Mouse (Mus musculus): Measurements from ENCODE around the gene Serpinb8. TPM values are rescaled to one million over a fixed set of nuclear protein-coding genes. Genes with fewer than 3 reads are reported as not detected.

Serpinb8 gene
- polyA plus RNA-seq (2015; fragmentation: Nextera tagmentation; extraction: Ambion mirVana): 12.8 and 20.2 TPM in 2 replicates

- H3K27me3 ChIP-seq: no peaks in the 10 kb centered on the region
- peak within 1 kb of the TSS; percentile 26 for H3K4me3 ChIP-seq (replicated peaks)
- ATAC-seq (ENCODE audit: insufficient number of reproducible peaks, low FRiP score, low TSS enrichment, low read depth): peak; percentile 70; the same call in 1 of the 2 replicates
- no peaks in the 10 kb centered on the region for H3K9me3 ChIP-seq (replicated peaks)
- no peak within 1 kb of the TSS for H3K9ac ChIP-seq
- peak within 1 kb of the TSS; percentile 83 for H3K27ac ChIP-seq (replicated peaks)
- WGBS: 35% methylated on average over 10 of the region's 10 CpGs
- H3K36me3 ChIP-seq: no peaks in the 10 kb centered on the region
- H3K4me2 ChIP-seq (replicated peaks): peak within 1 kb of the TSS; percentile 40
- H3K4me1 ChIP-seq: no peaks in the 10 kb centered on the region
Measured at GRCm38 (mm10) chr1:107589691-107590470, at the start of gene Serpinb8. TSS of gene Serpinb8 (plus strand) at chr1:107590006.

GRCm38 (mm10) chr1:107559494-107559893 is 30.3 kb upstream of the Serpinb8 start:
- 84% methylated on average over 3 of the region's 3 CpGs for whole genome bisulfite sequencing

GRCm38 (mm10) chr1:107562110-107562509 is 27.7 kb upstream of the Serpinb8 start:
- ATAC-seq (ENCODE audit: insufficient number of reproducible peaks, low FRiP score, low TSS enrichment, low read depth): no peak
- Histone ChIP-seq H3K27me3 (no peaks in the 10 kb centered on the region), H3K4me2 (replicated peaks) (no peak overlapping the region), H3K36me3 (no peaks in the 10 kb centered on the region), H3K9ac (no peak overlapping the region), H3K9me3 (replicated peaks) (no peaks in the 10 kb centered on the region), H3K27ac (replicated peaks) (no peak overlapping the region), H3K4me3 (replicated peaks) (no peak overlapping the region), H3K4me1 (no peaks in the 10 kb centered on the region)
- 75% methylated on average over 1 of the region's 1 CpGs for WGBS

More at GRCm38 (mm10) chr1:107559494-107559893, 30.3 kb upstream of the Serpinb8 start:
- no peak overlapping the region for H3K27ac ChIP-seq (replicated peaks)
- no peak overlapping the region for H3K9ac ChIP-seq
- no peak overlapping the region for H3K4me3 ChIP-seq (replicated peaks)
- H3K4me1 ChIP-seq: no peaks in the 10 kb centered on the region
- no peaks in the 10 kb centered on the region for H3K27me3 ChIP-seq
- H3K4me2 ChIP-seq (replicated peaks): no peak overlapping the region
- no peak for ATAC-seq (ENCODE audit: insufficient number of reproducible peaks, low FRiP score, low TSS enrichment, low read depth)
- no peaks in the 10 kb centered on the region for H3K9me3 ChIP-seq (replicated peaks)
- H3K36me3 ChIP-seq: no peaks in the 10 kb centered on the region

- no peaks in the 10 kb centered on the region for H3K9me3 ChIP-seq (replicated peaks)
- H3K4me3 ChIP-seq (replicated peaks): no peak overlapping the region
- no peak overlapping the region for H3K27ac ChIP-seq (replicated peaks)
- no peak overlapping the region for H3K9ac ChIP-seq
- no peaks in the 10 kb centered on the region for H3K27me3 ChIP-seq
- no peaks in the 10 kb centered on the region for H3K36me3 ChIP-seq
- no peak for ATAC-seq (ENCODE audit: insufficient number of reproducible peaks, low FRiP score, low TSS enrichment, low read depth)
- no peak overlapping the region for H3K4me2 ChIP-seq (replicated peaks)
- no peaks in the 10 kb centered on the region for H3K4me1 ChIP-seq
Measured at GRCm38 (mm10) chr1:107565644-107566043, 24.2 kb upstream of the Serpinb8 start.

- H3K27ac ChIP-seq (replicated peaks): no peak overlapping the region
- H3K36me3 ChIP-seq: no peaks in the 10 kb centered on the region
- no peaks in the 10 kb centered on the region for H3K9me3 ChIP-seq (replicated peaks)
- H3K4me2 ChIP-seq (replicated peaks): no peak overlapping the region
- WGBS: 75% methylated on average over 2 of the region's 2 CpGs
- ATAC-seq (ENCODE audit: insufficient number of reproducible peaks, low FRiP score, low TSS enrichment, low read depth): no peak
- no peaks in the 10 kb centered on the region for H3K4me1 ChIP-seq
- no peak overlapping the region for H3K9ac ChIP-seq
- no peaks in the 10 kb centered on the region for H3K27me3 ChIP-seq
- no peak overlapping the region for H3K4me3 ChIP-seq (replicated peaks)
Measured at GRCm38 (mm10) chr1:107576094-107576493, 13.7 kb upstream of the Serpinb8 start.

- Histone ChIP-seq H3K4me3 (replicated peaks) (no peak overlapping the region), H3K27ac (replicated peaks) (no peak overlapping the region), H3K27me3 (no peaks in the 10 kb centered on the region), H3K36me3 (no peaks in the 10 kb centered on the region), H3K9me3 (replicated peaks) (no peaks in the 10 kb centered on the region), H3K4me2 (replicated peaks) (no peak overlapping the region), H3K4me1 (no peaks in the 10 kb centered on the region), H3K9ac (no peak overlapping the region)
- 85% methylated on average over 1 of the region's 1 CpGs for WGBS
- ATAC-seq (ENCODE audit: insufficient number of reproducible peaks, low FRiP score, low TSS enrichment, low read depth): no peak
Measured at GRCm38 (mm10) chr1:107577514-107577913, 12.3 kb upstream of the Serpinb8 start.

- Histone ChIP-seq H3K4me3 (replicated peaks) (no peak overlapping the region), H3K9me3 (replicated peaks) (no peaks in the 10 kb centered on the region), H3K4me1 (no peaks in the 10 kb centered on the region), H3K9ac (no peak overlapping the region), H3K27ac (replicated peaks) (no peak overlapping the region), H3K27me3 (no peaks in the 10 kb centered on the region), H3K4me2 (replicated peaks) (no peak overlapping the region), H3K36me3 (no peaks in the 10 kb centered on the region)
- WGBS: 43% methylated on average over 1 of the region's 1 CpGs
- ATAC-seq (ENCODE audit: insufficient number of reproducible peaks, low FRiP score, low TSS enrichment, low read depth): no peak
Measured at GRCm38 (mm10) chr1:107581220-107581619, 8.6 kb upstream of the Serpinb8 start.

- Histone ChIP-seq H3K4me1 (no peaks in the 10 kb centered on the region), H3K36me3 (no peaks in the 10 kb centered on the region), H3K27ac (replicated peaks) (no peak overlapping the region), H3K4me2 (replicated peaks) (no peak overlapping the region), H3K4me3 (replicated peaks) (no peak overlapping the region), H3K9me3 (replicated peaks) (no peaks in the 10 kb centered on the region), H3K27me3 (no peaks in the 10 kb centered on the region), H3K9ac (no peak overlapping the region)
- ATAC-seq (ENCODE audit: insufficient number of reproducible peaks, low FRiP score, low TSS enrichment, low read depth): no peak
Measured at GRCm38 (mm10) chr1:107582900-107583299, 6.9 kb upstream of the Serpinb8 start.

- 50% methylated on average over 1 of the region's 1 CpGs for WGBS
- Histone ChIP-seq H3K27ac (replicated peaks) (no peak overlapping the region), H3K36me3 (no peaks in the 10 kb centered on the region), H3K9ac (no peak overlapping the region), H3K4me2 (replicated peaks) (no peak overlapping the region), H3K9me3 (replicated peaks) (no peaks in the 10 kb centered on the region), H3K4me1 (no peaks in the 10 kb centered on the region), H3K27me3 (no peaks in the 10 kb centered on the region), H3K4me3 (replicated peaks) (no peak overlapping the region)
- ATAC-seq (ENCODE audit: insufficient number of reproducible peaks, low FRiP score, low TSS enrichment, low read depth): no peak
Measured at GRCm38 (mm10) chr1:107583958-107584376, 5.8 kb upstream of the Serpinb8 start.

GRCm38 (mm10) chr1:107584932-107585331 is 4.9 kb upstream of the Serpinb8 start:
- no peak overlapping the region for H3K4me2 ChIP-seq (replicated peaks)
- no peak overlapping the region for H3K9ac ChIP-seq
- no peak for ATAC-seq (ENCODE audit: insufficient number of reproducible peaks, low FRiP score, low TSS enrichment, low read depth)
- H3K9me3 ChIP-seq (replicated peaks): no peaks in the 10 kb centered on the region
- no peak overlapping the region for H3K4me3 ChIP-seq (replicated peaks)
- 85% methylated on average over 3 of the region's 3 CpGs for WGBS
- H3K4me1 ChIP-seq: no peaks in the 10 kb centered on the region
- no peaks in the 10 kb centered on the region for H3K27me3 ChIP-seq
- no peak overlapping the region for H3K27ac ChIP-seq (replicated peaks)
- no peaks in the 10 kb centered on the region for H3K36me3 ChIP-seq

GRCm38 (mm10) chr1:107586196-107586595 is 3.6 kb upstream of the Serpinb8 start:
- Histone ChIP-seq H3K36me3 (no peaks in the 10 kb centered on the region), H3K27ac (replicated peaks) (no peak overlapping the region), H3K27me3 (no peaks in the 10 kb centered on the region), H3K9ac (no peak overlapping the region), H3K9me3 (replicated peaks) (no peaks in the 10 kb centered on the region), H3K4me1 (no peaks in the 10 kb centered on the region), H3K4me2 (replicated peaks) (no peak overlapping the region), H3K4me3 (replicated peaks) (no peak overlapping the region)
- ATAC-seq (ENCODE audit: insufficient number of reproducible peaks, low FRiP score, low TSS enrichment, low read depth): no peak
- WGBS: 94% methylated on average over 3 of the region's 3 CpGs

GRCm38 (mm10) chr1:107588206-107588605 is 1.6 kb upstream of the Serpinb8 start:
- H3K27me3 ChIP-seq: no peaks in the 10 kb centered on the region
- no peak overlapping the region for H3K27ac ChIP-seq (replicated peaks)
- H3K4me2 ChIP-seq (replicated peaks): no peak overlapping the region
- H3K9ac ChIP-seq: no peak overlapping the region
- H3K4me3 ChIP-seq (replicated peaks): no peak overlapping the region
- no peak for ATAC-seq (ENCODE audit: insufficient number of reproducible peaks, low FRiP score, low TSS enrichment, low read depth)
- no peaks in the 10 kb centered on the region for H3K4me1 ChIP-seq
- H3K9me3 ChIP-seq (replicated peaks): no peaks in the 10 kb centered on the region
- no peaks in the 10 kb centered on the region for H3K36me3 ChIP-seq
